Mouse (Mus musculus) megakaryocyte, embryonic 14.5 days (primary cell): Measurements from ENCODE around the gene Olfr90.

Experiments used
- FLI1 ChIP-seq: IDR thresholded peaks from 2 replicates; pipeline ENCODE4 v1.6.1; 2012; ENCODE audit warnings: low read length, inconsistent platforms, mixed read lengths
- GATA1 ChIP-seq: IDR thresholded peaks from 3 replicates; pipeline ENCODE4 v1.6.1; 2012; ENCODE audit warnings: mixed read lengths, low read length, inconsistent platforms, borderline replicate concordance

DNA sequence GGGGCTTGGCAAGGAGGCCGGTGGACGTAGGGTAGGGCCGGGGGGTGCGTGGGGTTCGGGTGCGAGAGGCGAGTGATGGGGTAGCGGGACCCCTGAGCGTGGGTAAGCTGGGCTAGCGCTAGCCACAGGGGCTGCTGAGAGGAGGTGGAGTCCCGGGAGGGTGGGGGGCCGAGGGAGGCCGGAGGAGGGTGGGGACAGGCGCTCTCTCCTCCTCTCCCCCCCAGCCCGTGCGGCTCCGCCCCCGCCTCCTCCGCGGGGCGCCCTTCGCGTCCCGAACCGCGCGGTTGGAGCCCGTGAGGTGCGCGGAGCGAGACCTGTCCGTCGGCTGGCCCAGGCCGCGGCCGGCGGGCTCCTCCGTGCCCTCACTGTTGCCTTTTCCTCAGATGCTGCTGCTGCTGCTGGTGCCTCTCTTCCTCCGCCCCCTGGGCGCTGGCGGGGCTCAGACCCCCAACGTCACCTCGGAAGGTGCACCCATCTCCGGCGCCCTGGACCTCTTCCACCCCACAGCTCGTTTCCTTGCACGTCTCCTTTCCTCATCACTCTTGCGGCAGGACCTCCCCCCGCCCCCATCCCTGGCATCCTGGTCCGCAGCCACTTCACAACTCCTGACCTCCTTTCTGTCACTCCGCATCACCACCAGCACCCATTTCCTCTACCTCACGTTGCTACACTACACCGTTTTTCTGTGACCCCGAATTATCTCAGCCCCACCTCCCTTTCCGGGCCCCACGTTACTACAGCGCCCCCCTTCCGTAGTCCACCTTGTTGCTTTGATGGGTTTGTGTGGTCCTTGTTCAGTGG lies 41.8 kb downstream of the Olfr90 start:
- TF ChIP-seq GATA1 (no peak), FLI1 (no peak)
